ENCODE assay signal across 8 mouse cellular contexts in genomic region chr15:5242241-5243035, GRCm38 (mm10). TPM values are rescaled to one million over a fixed set of nuclear protein-coding genes. Genes with fewer than 3 reads are reported as not detected.
DNase-seq lines count a peak whose midpoint lies in the region; ATAC-seq and TF ChIP-seq lines count a peak whose summit lies in the region.

No protein-coding gene starts in this region.

- peak; percentile 16 to 24 for DNase-seq in cerebellum, postnatal 4 days (ENCODE audit: low spot score in 2 of 2)
- DNase-seq in G1E (ENCODE audit: low spot score) = no peak
- DNase-seq in embryonic facial prominence, embryonic 14.5 days (ENCODE audit: low spot score) = peak; percentile 14
- peak; percentile 31 to 45 for DNase-seq in heart, postnatal 10 days
- DNase-seq in limb, embryonic 14.5 days (ENCODE audit: low spot score) = no peak
- DNase-seq in thymus, postnatal 25 days = peak; percentile 57

- peak overlapping the region; percentile 100 for H3K4me2 ChIP-seq in embryonic facial prominence, embryonic 14.5 days (ENCODE audit: low read depth, low read length)
- H3K4me2 ChIP-seq in limb, embryonic 14.5 days (replicated peaks; ENCODE audit: low read depth, low read length, severe bottlenecking) = peak overlapping the region; percentile 100
- H3K4me2 ChIP-seq in neural tube, embryonic 12.5 days (replicated peaks) = peak overlapping the region; percentile 94

- H3K9me3 ChIP-seq in G1E (replicated peaks) = no peaks in the 10 kb centered on the region
- no peaks in the 10 kb centered on the region for H3K9me3 ChIP-seq in embryonic facial prominence, embryonic 14.5 days (ENCODE audit: control insufficient read depth, low read length)
- no peaks in the 10 kb centered on the region for H3K9me3 ChIP-seq in limb, embryonic 14.5 days (ENCODE audit: control insufficient read depth, low read length)
- no peaks in the 10 kb centered on the region for H3K9me3 ChIP-seq in neural tube, embryonic 12.5 days

- no peak for TF ChIP-seq CTCF in G1E (IDR thresholded peaks at IDR 0.05; ENCODE audit: low read depth, low read length)

- peak overlapping the region; percentile 93 for H3K4me3 ChIP-seq in G1E (ENCODE audit: low read depth, low read length)
- peak overlapping the region; percentile 62 for H3K4me3 ChIP-seq in embryonic facial prominence, embryonic 14.5 days (ENCODE audit: low read depth, low read length)
- peak overlapping the region; percentile 62 for H3K4me3 ChIP-seq in limb, embryonic 14.5 days (replicated peaks; ENCODE audit: low read length)
- peak overlapping the region; percentile 45 for H3K4me3 ChIP-seq in neural tube, embryonic 12.5 days

- 3% methylated on average over 57 of the region's 61 CpGs for WGBS in embryonic facial prominence, embryonic 14.5 days
- 4% methylated on average over 48 of the region's 61 CpGs for WGBS in limb, embryonic 14.5 days
- 3% methylated on average over 61 of the region's 61 CpGs for WGBS in neural tube, embryonic 12.5 days

- intact Hi-C loops in heart, postnatal 10 days (cut with DNase I) = loop anchor here (5.0 to 10.0 kb wide), 2 partner anchors 85 to 432 kb away; no protein-coding TSS in a partner anchor

- H3K9ac ChIP-seq in embryonic facial prominence, embryonic 14.5 days (ENCODE audit: low read depth, low read length) = peak overlapping the region; percentile 58
- peak overlapping the region; percentile 58 for H3K9ac ChIP-seq in limb, embryonic 14.5 days (ENCODE audit: low read depth, low read length, severe bottlenecking)
- H3K9ac ChIP-seq in neural tube, embryonic 12.5 days = peak overlapping the region; percentile 56

- no peak for ATAC-seq in cerebellum, adult (ENCODE audit: insufficient number of reproducible peaks, low FRiP score, low TSS enrichment)
- no peak for ATAC-seq in G1E (ENCODE audit: extremely low read depth, insufficient number of reproducible peaks, low FRiP score, poor library complexity, severe bottlenecking)
- peak; percentile 34; the same call in 1 of the 2 replicates for ATAC-seq in embryonic facial prominence, embryonic 14.5 days (ENCODE audit: low read depth)
- ATAC-seq in limb, embryonic 14.5 days (ENCODE audit: low FRiP score, low read depth) = 0 out of 2 replicates have a peak, but pooled peaks have one; percentile 28
- peak; percentile 52 for ATAC-seq in neural tube, embryonic 12.5 days (ENCODE audit: low FRiP score, low read depth)

- no peak overlapping the region for H3K27ac ChIP-seq in embryonic facial prominence, embryonic 14.5 days (replicated peaks; ENCODE audit: low read depth, low read length)
- H3K27ac ChIP-seq in limb, embryonic 14.5 days (replicated peaks; ENCODE audit: low read depth, low read length) = no peak overlapping the region
- no peak overlapping the region for H3K27ac ChIP-seq in neural tube, embryonic 12.5 days

- H3K27me3 ChIP-seq in G1E (ENCODE audit: insufficient read depth, low read length) = no peaks in the 10 kb centered on the region
- peaks cover 52% of the 10 kb centered on the region for H3K27me3 ChIP-seq in embryonic facial prominence, embryonic 14.5 days (replicated peaks; ENCODE audit: control insufficient read depth, insufficient read depth, low read length)
- H3K27me3 ChIP-seq in limb, embryonic 14.5 days (ENCODE audit: control insufficient read depth, insufficient read depth, low read length) = peaks cover 18% of the 10 kb centered on the region
- peaks cover 38% of the 10 kb centered on the region for H3K27me3 ChIP-seq in neural tube, embryonic 12.5 days (replicated peaks)

- H3K36me3 ChIP-seq in G1E (replicated peaks) = peaks cover 36% of the 10 kb centered on the region
- H3K36me3 ChIP-seq in embryonic facial prominence, embryonic 14.5 days (ENCODE audit: control insufficient read depth, insufficient read depth, low read length) = no peaks in the 10 kb centered on the region
- no peaks in the 10 kb centered on the region for H3K36me3 ChIP-seq in limb, embryonic 14.5 days (ENCODE audit: control insufficient read depth, insufficient read depth, low read length)
- no peaks in the 10 kb centered on the region for H3K36me3 ChIP-seq in neural tube, embryonic 12.5 days

- TF ChIP-seq POLR2A in limb, embryonic 14.5 days (IDR thresholded peaks at IDR 0.05; ENCODE audit: borderline replicate concordance, extremely low read depth, insufficient read depth, insufficient read length) = no peak

- peaks cover 51% of the 10 kb centered on the region for H3K4me1 ChIP-seq in G1E (ENCODE audit: insufficient read depth, low read depth, low read length)
- peaks cover 16% of the 10 kb centered on the region; the same call in 1 of the 2 replicates for H3K4me1 ChIP-seq in embryonic facial prominence, embryonic 14.5 days (ENCODE audit: control insufficient read depth, insufficient read depth, low read length)
- peaks cover 16% of the 10 kb centered on the region for H3K4me1 ChIP-seq in limb, embryonic 14.5 days (ENCODE audit: control insufficient read depth, insufficient read depth, low read length)
- H3K4me1 ChIP-seq in neural tube, embryonic 12.5 days = peaks cover 23% of the 10 kb centered on the region

RNA-seq across cellular contexts. Expression of gene Ptger4, which starts 1.5 kb away (rescaled TPM):
- 19.4 and 20.5 TPM in 2 replicates for total RNA-seq in G1E (2014; fragmentation: Nextera tagmentation)
- total RNA-seq in G1E (2017) = 6.9 and 7.7 TPM in 2 replicates
- polyA plus RNA-seq in G1E (2012) = 14.9 and 15.9 TPM in 2 replicates
- 3.4 and 5.1 TPM in 2 replicates for polyA plus RNA-seq in embryonic facial prominence, embryonic 14.5 days (2014; fragmentation: Nextera tagmentation; extraction: Ambion mirVana)
- total RNA-seq in heart, postnatal 10 days (2021) = 1 to 10 TPM; 4.5 to 4.6 TPM
- 3.4 and 5.2 TPM in 2 replicates for polyA plus RNA-seq in limb, embryonic 14.5 days (2012; rRNA removed)
- 4.7 and 4.9 TPM in 2 replicates for polyA plus RNA-seq in limb, embryonic 14.5 days (2014; fragmentation: Nextera tagmentation; extraction: Ambion mirVana)
- polyA plus RNA-seq in neural tube, embryonic 12.5 days (2016; fragmentation: Nextera tagmentation; extraction: Ambion mirVana) = 2.7 and 3.0 TPM in 2 replicates

RNA-seq across cellular contexts. Expression of gene Ttc33, which starts 57.1 kb away (rescaled TPM):
- total RNA-seq in G1E (2014; fragmentation: Nextera tagmentation) = 14.8 and 26.0 TPM in 2 replicates
- total RNA-seq in G1E (2017) = 63.5 and 64.7 TPM in 2 replicates
- 10.6 and 47.8 TPM in 2 replicates for polyA plus RNA-seq in G1E (2012)
- 39.3 and 41.9 TPM in 2 replicates for polyA plus RNA-seq in embryonic facial prominence, embryonic 14.5 days (2014; fragmentation: Nextera tagmentation; extraction: Ambion mirVana)
- total RNA-seq in heart, postnatal 10 days (2021) = 10 to 100 TPM; 28.4 to 29.2 TPM
- 11.6 and 19.0 TPM in 2 replicates for polyA plus RNA-seq in limb, embryonic 14.5 days (2012; rRNA removed)
- 38.4 and 43.0 TPM in 2 replicates for polyA plus RNA-seq in limb, embryonic 14.5 days (2014; fragmentation: Nextera tagmentation; extraction: Ambion mirVana)
- 52.1 and 52.5 TPM in 2 replicates for polyA plus RNA-seq in neural tube, embryonic 12.5 days (2016; fragmentation: Nextera tagmentation; extraction: Ambion mirVana)

Comparison
In these comparisons a context has a peak if more than half of its experiments do, and no peak if none do; other contexts are left out.
1. DNase-seq: peak in cerebellum, postnatal 4 days (2 of 2), embryonic facial prominence, embryonic 14.5 days (single experiment), heart, postnatal 10 days (2 of 2) and thymus, postnatal 25 days (single experiment); none in G1E (single experiment) and limb, embryonic 14.5 days (single experiment).
2. ATAC-seq: peak in embryonic facial prominence, embryonic 14.5 days (single experiment), limb, embryonic 14.5 days (single experiment) and neural tube, embryonic 12.5 days (single experiment); none in cerebellum, adult (single experiment) and G1E (single experiment).
3. Peak in every context shown above with its lines, with median percentiles within 50 percentile points of each other: H3K4me3 ChIP-seq, H3K4me2 ChIP-seq and H3K9ac ChIP-seq.